Mouse (Mus musculus): ENCODE measurements around the gene Rb1.

Rb1 gene

DNA sequence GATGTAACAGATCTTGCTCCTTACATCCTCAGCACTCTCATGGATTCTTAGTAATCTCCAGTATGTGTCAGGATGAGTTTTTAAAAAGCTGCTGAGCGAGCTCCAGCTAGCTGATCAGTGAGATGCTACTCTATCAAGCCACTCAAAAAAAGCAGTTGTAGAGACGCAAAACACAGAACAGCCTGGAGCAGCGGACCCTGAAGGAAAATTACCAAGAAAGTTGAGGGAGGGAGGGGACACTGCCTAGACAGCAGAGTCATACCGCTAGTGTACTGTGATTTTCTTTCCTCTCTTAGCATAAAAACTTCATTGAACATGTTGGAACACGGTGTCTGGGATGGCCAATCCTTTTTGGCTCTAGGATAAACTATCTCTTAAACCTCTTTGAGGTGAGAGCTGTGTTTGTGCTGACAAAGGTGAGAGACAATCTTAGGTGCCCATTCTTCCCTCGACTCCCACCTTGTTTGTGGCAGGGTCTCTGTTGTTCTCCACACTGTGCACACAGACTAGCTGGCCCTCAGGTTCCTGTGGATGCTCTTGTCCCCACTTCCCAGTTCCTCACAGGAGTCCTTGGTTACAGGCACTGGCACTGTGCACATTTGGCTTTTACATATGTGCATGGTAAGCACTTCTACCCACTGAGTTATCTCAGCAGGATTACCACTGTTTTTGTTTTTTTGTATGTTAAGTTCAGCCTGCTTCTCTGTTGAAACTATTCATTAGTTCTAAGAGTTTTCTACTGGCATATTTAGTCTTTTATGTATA lies 10.9 kb upstream of the Rb1 start:
- in situ Hi-C loops (cut with MboI; ENCODE audit: unreplicated experiment in 2 of 2), result no loop called here

DNA sequence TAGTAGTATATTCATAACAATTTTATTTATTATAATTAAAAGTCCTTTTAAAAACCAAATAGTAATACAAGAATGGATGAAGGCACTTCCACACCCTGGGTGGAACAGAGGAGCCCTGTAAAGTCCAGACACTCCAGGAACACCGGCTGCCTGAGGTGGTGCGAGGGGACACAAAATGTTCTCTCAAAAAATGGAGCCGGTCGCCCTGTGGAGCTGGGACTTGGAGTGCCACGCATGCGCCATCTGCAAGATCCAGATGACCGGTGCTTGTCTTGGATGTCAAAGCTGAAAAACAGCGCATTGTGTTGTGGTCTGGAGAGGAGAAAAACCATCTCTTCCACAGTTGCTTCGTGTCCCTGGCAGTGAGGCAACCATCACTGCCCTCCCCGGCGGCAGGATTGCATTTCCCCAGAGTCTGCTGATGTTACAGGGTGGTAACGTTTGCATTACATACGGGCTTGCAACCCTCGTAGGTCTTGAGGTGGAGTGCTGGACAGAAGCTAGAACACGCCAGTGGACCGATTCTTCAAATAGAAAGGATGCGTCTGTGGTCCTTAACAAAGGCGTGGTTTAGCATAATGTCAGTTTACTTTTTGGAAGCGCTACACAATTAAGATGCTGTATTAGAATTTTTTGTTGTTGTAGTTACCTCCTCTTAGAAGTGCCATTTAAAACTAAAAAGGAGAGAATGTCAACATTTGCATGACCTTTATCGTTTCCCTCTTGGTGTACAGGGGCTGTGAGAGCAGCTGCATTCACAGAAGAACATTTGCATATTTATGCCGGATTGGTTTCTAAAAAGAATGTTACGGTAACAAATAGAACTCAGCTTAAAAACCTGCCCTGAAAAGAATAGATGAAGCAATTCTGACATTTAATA lies 9.5 kb upstream of the Rb1 start:
- in situ Hi-C loops (cut with MboI; ENCODE audit: unreplicated experiment in 2 of 2), result no loop called here

DNA sequence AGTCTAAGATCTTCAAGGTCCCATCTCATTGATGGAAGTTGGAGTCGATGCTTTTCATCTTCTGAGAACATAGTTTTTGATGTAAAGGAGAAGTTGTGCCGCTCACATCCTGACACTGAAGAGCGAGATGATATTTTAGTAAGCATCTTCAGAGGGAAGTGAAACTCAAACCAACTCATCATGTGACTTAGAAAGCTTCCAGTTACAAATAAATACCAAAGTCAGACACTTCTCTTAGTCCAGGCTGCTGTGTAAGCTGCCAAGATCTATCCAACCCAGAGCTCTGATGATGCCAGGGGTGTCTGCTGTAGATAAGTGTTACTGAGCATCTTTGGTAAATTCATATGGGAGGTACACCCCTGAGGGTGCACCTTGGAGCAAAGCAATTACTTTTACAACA lies 8.3 kb upstream of the Rb1 start:
- in situ Hi-C loops (cut with MboI; ENCODE audit: unreplicated experiment in 2 of 2), result no loop called here

DNA sequence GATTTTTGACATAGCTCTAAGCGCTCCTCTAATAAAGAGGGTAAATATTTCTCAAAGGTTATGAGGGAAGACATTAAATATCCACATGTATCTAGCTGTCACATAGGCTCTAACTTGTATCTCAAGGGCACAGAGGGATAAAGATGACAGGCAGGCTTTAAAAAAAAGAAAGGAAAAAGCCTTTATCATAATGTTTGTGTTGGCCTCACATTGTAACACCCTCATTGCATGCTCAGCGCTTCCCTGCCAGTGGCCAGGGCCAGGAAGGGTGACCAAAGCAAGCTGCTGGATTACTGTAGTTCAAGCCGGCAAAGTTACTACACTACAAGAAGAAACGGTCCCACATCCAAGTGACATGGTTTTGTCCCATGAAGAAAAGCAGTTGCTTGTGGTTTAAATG lies 5.8 kb upstream of the Rb1 start:
- in situ Hi-C loops (cut with MboI; ENCODE audit: unreplicated experiment in 2 of 2), result no loop called here

DNA sequence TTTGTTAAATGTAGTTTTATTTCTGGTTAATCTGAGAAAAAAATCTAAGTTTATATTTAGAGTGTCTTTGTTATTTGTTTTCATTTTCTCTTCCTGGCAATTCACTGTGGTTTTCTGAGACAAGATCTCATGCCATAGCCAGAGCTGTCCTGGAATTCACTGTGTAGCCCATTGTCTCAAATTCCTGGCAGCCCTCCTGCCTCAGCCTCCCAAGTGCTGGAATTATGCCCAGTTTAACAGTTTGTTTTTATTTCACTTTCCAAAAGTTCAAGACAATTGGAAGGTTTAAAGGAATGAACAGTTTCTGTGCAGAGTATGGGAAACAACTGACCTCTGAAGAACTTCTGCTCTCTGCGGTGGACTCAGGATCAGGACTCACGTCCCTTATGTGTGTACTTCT lies 4.2 kb upstream of the Rb1 start:
- in situ Hi-C loops (cut with MboI; ENCODE audit: unreplicated experiment in 2 of 2), result loop anchor here in 1 of 2 experiments (5.0 kb wide), 1 partner anchor 52 kb away; no protein-coding TSS in a partner anchor

DNA sequence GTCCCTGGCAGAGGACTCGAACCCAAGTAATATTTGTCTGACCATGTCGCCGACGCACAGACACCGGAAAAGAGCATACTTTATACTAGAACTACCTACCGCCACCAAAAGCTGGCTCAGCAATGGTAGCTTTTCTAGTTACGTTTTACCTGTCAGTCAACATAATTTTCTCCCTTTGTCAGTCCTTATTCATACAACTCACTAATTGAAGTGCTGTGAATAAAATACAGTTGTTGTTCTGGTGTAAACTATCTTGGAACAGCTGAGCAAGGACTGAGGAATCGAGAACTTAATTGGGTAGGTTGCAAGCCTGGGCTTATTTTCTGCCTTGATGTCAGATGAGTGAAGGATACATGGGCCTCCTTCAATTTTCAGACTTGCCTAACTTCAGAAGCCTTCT lies 889 bp upstream of the Rb1 start:
- in situ Hi-C loops (cut with MboI; ENCODE audit: unreplicated experiment in 2 of 2), result loop anchor here in 1 of 2 experiments (5.0 kb wide), 1 partner anchor 56 kb away; no protein-coding TSS in a partner anchor

DNA sequence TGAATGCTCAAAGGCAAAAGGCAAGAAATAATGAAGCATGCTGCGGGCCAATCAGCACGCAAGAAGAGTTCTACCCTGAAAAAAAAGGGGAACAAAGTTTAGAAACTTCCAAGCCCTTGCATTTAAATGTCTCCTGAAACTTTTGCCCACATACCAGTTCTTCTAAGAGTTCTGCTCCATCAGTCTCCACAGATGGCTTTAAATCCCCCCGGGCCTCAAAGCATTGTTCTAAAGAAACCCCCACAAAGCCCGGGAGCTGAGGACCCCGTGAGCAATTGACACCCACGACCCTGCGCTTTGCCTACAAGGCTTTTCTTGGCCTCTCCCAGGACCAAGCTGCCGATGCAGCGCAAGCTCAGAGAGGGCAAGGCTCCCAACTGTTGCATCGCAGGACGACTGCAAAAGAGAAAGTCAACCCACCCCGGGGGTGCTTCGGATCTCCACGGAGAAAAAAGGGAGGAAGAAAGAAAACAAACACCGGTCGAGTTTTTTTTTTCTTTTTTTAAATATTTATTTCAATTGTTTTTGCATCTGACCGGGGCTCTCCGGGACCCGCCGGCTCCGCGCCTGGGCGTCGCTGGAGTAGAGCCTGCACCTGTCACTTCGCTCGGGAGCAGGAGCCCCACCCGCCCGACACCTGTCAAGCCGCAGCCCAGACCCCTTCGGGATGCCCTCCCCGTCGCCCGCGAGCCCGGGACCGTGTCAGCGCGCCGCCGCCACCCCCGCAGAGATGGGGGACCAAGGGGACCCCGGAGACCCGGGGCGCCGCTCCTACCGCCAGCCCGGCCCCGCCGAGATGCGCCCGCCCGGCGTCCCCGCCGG lies 777 bp downstream of the Rb1 start:
- in situ Hi-C loops (cut with MboI; ENCODE audit: unreplicated experiment in 2 of 2), result loop anchor here (5.0 to 25.0 kb wide), 3 partner anchors 57 to 763 kb away; no protein-coding TSS in a partner anchor

DNA sequence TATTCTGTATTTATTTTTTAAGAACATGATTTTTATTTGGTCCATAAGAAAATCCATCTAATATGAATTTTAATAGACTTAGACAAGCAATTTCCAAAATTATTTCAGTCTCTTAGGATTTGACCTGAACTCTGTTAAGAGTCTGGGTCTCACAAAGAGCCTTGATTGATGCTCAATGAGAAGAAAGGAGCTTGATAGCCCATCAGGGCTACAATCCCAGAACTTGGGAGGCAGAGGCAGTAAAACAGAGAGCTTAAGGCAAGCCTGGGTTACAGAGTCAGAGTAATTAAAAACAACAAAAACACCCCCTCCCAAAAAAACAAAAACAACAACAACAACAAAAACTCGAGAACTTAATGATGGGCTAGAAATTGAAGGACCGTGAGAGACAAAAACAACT lies 1.7 kb downstream of the Rb1 start:
- in situ Hi-C loops (cut with MboI; ENCODE audit: unreplicated experiment in 2 of 2), result loop anchor here (25.0 kb wide), 2 partner anchors 737 to 762 kb away; no protein-coding TSS in a partner anchor

DNA sequence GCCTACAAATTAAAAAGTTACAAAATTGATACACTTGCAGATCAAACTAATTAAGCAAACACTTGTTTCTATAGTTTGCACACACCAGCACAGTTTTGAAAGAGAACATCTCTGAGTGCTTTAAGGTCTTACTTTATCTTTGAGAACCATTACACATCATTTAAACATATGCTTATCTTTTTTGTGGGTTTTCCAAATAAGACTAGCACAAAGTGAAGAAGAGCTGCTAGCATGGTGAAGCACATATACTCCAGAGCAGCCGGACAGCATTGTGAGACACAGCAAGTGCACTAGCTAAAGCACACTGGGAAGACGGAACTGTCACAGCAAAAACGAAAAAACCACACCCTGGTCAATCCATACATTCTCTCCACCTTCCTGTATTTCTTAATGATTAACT lies 3.5 kb downstream of the Rb1 start:
- in situ Hi-C loops (cut with MboI; ENCODE audit: unreplicated experiment in 2 of 2), result loop anchor here (25.0 kb wide), 2 partner anchors 735 to 760 kb away; no protein-coding TSS in a partner anchor

DNA sequence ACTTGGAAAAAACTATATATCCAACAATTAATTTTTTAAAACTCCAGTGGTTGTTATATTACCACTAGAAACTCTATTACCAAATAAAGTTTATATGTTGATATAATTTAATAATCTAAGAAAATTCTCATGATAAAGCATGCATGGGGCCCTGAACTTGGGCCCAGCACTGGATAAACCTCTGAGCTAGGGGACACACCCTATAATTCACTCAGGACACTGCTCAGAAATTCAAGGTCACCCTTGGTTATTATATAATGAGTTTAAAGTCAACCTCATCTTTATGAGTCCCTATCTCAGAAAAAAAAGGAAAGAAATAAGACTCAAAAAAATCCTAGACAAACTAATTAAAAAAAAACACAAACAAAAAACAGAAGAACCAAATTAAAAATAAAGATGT lies 8.7 kb downstream of the Rb1 start:
- in situ Hi-C loops (cut with MboI; ENCODE audit: unreplicated experiment in 2 of 2), result loop anchor here (25.0 kb wide), 2 partner anchors 730 to 755 kb away; no protein-coding TSS in a partner anchor

DNA sequence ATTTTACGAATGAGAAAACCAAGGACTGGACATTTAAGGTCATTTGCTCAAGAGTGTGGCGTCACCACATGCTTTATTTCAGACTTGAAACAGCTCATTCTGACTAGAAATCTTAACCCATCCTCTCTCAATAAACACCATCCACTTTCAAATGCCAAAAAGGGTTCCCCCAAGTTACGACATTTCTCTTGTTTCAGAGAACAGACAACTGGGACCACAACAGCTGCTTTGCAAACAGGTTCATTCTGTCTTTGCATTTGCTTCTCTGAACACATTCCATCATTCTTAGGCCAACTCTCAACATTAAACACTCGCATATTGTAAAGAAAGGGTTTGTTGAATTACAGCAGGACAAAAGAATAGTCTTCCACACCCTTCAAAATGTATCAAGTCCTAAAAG lies 11.8 kb downstream of the Rb1 start:
- in situ Hi-C loops (cut with MboI; ENCODE audit: unreplicated experiment in 2 of 2), result loop anchor here (25.0 kb wide), 2 partner anchors 727 to 752 kb away; no protein-coding TSS in a partner anchor

DNA sequence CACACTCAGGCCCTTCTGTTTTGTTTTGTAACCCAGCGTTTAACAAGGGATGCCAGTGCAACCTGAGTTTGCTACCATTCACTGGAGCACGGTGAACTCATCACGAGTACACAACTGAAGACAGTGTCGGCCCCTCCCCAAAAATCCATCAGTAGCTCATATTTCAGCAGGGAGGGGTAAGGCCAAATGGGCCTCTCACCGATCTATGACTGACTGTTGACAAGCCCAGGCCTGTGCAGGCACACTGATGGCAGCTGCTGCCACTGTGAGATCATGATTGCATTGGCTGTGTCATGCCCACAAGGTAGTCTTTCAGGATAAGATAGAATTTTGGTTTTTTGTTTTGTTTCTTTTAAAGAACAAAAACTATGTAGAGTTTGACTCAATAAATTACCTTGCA lies 12.2 kb downstream of the Rb1 start:
- in situ Hi-C loops (cut with MboI; ENCODE audit: unreplicated experiment in 2 of 2), result loop anchor here (25.0 kb wide), 2 partner anchors 726 to 751 kb away; no protein-coding TSS in a partner anchor

DNA sequence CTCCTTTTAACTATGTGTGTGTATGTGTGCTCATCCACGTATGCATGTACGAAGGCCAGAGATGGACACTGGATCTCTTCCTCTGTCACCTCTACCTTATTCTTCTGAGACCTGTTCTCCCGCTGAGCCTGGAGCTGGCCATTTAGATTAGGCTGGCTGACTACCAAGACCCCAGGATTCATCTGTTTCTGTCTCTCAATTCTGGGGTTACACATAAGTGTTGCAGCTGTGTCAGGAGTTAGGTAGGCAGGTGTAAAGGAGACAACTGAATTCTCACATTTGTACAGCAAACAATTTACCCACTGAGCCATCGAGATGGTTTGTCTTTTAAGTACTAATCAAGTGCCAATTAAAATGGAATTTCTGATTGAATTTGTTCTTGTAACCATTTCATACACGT lies 12.7 kb downstream of the Rb1 start:
- in situ Hi-C loops (cut with MboI; ENCODE audit: unreplicated experiment in 2 of 2), result loop anchor here (25.0 kb wide), 2 partner anchors 726 to 751 kb away; no protein-coding TSS in a partner anchor

DNA sequence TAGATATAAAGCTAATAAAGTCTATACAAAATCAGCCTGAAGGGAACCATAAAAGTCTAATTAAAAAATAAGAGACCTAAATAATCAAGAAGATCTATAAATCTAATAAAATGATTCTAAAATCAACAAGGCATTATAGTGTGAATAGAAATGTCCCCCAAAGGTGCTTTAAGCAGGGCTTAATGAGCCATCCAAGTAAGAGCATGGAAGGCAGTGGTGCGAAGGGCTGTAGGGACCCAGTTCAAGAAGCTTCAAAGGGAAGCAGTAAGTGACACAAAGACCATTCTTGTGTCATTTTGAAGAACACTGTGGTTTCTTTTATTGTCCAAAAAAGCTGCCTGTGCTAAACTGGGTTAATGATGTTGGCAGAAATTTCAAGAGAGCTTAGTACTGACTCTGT lies 18.1 kb downstream of the Rb1 start:
- in situ Hi-C loops (cut with MboI; ENCODE audit: unreplicated experiment in 2 of 2), result loop anchor here (10.0 to 25.0 kb wide), 6 partner anchors 137 to 933 kb away; no protein-coding TSS in a partner anchor

DNA sequence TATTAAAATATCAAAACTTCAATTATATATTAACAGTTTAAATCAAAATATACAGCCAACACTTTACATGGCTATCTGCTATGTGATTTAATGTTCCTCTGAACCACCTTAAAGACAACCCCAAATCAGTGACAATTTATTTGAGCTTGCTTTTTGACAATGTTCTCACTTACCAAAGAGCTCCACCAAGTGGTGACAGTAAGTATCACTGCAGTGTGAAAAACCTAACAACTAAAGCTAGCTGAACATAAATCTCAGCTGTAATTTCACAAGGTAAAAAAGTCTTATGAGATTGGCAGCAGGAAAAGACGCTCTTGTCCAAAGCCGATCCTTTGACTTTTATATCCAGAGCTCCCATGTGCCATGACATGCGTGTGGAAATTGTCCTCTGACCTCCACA lies 22.4 kb downstream of the Rb1 start:
- in situ Hi-C loops (cut with MboI; ENCODE audit: unreplicated experiment in 2 of 2), result loop anchor here (5.0 to 25.0 kb wide), 7 partner anchors 142 to 928 kb away; no protein-coding TSS in a partner anchor

DNA sequence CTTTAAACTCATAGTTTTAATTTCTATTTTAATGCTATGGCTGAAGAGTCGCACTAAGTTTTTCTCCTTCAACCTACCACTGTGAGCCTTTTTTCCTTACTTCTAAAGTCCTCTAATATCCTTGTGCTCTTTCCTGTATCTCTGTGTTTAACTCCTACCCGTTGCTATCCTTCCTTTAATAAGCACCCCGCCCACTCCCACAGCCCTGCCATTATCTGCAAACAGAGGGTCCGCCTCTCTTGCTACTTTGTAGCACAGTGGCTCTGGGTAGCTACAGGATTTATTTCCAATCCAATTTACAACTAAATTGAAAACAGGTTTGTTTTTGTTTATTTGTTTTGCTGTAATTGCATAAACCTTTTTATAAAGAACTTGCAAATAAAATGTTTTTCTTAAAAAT lies 23.8 kb downstream of the Rb1 start:
- in situ Hi-C loops (cut with MboI; ENCODE audit: unreplicated experiment in 2 of 2), result loop anchor here (5.0 to 25.0 kb wide), 7 partner anchors 143 to 927 kb away; no protein-coding TSS in a partner anchor

DNA sequence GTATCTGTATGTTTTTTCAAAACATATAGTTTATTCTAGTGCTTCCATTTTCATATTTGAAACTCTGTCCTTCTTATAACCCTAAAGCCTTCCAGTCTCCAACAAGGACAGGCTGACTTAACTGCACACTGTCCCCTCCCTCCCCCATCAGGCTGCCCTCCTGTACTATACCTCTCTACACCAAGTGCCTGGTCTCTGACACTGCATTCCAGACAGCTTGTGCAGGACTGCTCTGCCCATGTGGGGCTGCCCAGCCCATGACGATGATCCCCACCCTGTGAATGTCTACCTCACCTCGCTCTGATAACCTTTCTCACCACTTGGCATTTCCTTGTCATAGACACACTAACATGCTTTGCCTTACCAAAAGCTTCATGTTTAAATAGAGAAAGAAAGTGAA lies 30.1 kb downstream of the Rb1 start:
- in situ Hi-C loops (cut with MboI; ENCODE audit: unreplicated experiment in 2 of 2), result loop anchor here in 1 of 2 experiments (10.0 kb wide), 2 partner anchors 291 to 921 kb away; no protein-coding TSS in a partner anchor

DNA sequence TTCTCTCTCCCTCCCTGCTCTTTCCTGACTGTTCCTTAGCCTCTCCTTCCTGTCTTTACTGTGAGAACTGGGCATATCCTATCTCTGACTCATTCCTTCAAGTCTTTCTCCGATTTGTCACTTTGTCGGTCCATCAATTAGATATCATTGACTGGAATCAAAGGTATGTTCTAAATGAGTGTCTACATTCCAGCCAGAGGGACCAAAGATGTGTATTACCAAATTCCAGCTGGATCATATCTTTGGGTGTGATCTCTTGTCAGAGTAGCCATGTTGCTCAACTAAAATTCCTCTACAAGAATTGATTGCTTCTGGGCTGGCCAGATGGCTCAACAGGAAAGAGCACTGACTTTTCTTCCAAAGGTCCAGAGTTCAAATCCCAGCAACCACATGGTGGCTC lies 32.0 kb downstream of the Rb1 start:
- in situ Hi-C loops (cut with MboI; ENCODE audit: unreplicated experiment in 2 of 2), result loop anchor here in 1 of 2 experiments (10.0 kb wide), 2 partner anchors 289 to 919 kb away; no protein-coding TSS in a partner anchor

DNA sequence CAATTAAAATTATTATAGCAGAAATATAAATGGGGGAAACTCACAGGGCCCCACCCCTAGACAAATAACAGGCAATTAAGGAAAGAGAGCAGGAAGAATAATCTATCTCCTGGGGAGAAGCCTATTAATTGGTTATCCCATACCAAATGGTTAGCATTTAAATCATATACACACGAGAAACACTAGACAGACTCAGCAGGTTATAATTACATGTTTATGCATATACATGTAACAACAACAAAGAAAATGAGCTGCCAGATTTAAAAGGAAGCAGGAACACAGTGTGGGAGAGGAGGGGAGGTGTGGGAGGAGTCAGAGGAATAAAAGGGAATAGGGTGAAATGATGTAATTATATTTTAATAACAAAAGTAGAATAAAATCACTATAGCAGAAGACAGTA lies 33.2 kb downstream of the Rb1 start:
- in situ Hi-C loops (cut with MboI; ENCODE audit: unreplicated experiment in 2 of 2), result loop anchor here in 1 of 2 experiments (10.0 kb wide), 2 partner anchors 288 to 918 kb away; no protein-coding TSS in a partner anchor

DNA sequence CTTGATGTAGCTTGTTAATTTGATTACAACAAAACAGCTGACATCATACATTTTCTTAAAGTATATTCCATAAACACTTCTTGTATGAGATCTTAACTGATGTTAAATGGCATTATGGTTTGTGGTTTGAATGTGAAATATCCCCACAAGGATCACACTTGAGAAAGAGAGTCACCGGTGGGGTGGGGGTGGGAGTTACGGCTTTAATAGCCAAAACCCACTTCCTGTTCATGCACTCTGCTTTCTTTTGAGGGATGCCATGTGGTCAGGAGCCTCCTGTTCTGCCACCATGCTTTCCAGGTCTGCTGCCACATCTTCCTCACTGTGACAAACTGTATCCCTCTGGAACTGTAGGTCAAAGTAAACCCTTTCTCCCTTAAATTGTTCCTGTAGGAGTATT lies 35.7 kb downstream of the Rb1 start:
- in situ Hi-C loops (cut with MboI; ENCODE audit: unreplicated experiment in 2 of 2), result loop anchor here in 1 of 2 experiments (10.0 kb wide), 2 partner anchors 285 to 915 kb away; no protein-coding TSS in a partner anchor
